Mouse (Mus musculus) megakaryocyte, embryonic 14.5 days (primary cell): Measurements from ENCODE around the gene Parl.

Experiments used
- FLI1 ChIP-seq: IDR thresholded peaks from 2 replicates; pipeline ENCODE4 v1.6.1; 2012; ENCODE audit warnings: low read length, inconsistent platforms, mixed read lengths
- GATA1 ChIP-seq: IDR thresholded peaks from 3 replicates; pipeline ENCODE4 v1.6.1; 2012; ENCODE audit warnings: mixed read lengths, low read length, inconsistent platforms, borderline replicate concordance

DNA sequence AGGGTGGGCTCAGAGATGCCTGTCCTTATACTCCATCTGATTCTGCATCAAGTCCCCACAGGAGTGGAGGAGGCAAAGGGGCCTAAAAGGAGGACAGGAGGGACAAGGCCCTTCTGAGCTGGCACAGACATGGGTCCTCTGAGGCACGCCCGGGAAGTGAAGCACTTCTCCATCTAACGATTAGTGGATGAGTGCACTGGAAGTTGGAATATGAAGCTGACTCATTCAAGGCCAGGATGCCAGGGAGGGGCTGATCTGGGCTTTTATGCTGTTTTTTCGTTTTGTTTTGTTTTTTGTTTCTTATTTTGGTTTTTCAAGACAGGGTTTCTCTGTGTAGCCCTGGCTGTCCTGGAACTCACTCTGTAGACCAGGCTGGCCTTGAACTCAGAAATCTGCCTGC, 13.1 kb upstream of the Parl start:
- TF ChIP-seq GATA1 = no peak
- no peak for TF ChIP-seq FLI1
